8 mouse cellular contexts compared by ENCODE assay signal in genomic region chr5:137747326-137747961, GRCm38 (mm10). TPM values are rescaled to one million over a fixed set of nuclear protein-coding genes. Genes with fewer than 3 reads are reported as not detected.
DNase-seq lines count a peak whose midpoint lies in the region; ATAC-seq and TF ChIP-seq lines count a peak whose summit lies in the region.

No protein-coding gene starts in this region.

- 1% methylated on average over 26 of the region's 26 CpGs for WGBS in heart, embryonic 15.5 days
- under 1% methylated on average over 26 of the region's 26 CpGs for WGBS in stomach, postnatal 0 days

- peak overlapping the region; percentile 98 for H3K27ac ChIP-seq in heart, embryonic 15.5 days
- peak overlapping the region; percentile 99 for H3K27ac ChIP-seq in stomach, postnatal 0 days (replicated peaks)

- peak; percentile 40 for TF ChIP-seq CTCF in stomach, postnatal 0 days (IDR thresholded peaks at IDR 0.05; ENCODE audit: low read depth)

- ATAC-seq in heart, embryonic 15.5 days (replicated peaks; ENCODE audit: insufficient number of reproducible peaks, insufficient read depth, low FRiP score, low read depth), result no peak
- ATAC-seq in megakaryocyte-erythroid progenitor cell, adult 5-6 weeks (replicated peaks; ENCODE audit: low FRiP score, low TSS enrichment, poor library complexity, severe bottlenecking), result peak; percentile 12
- no peak for ATAC-seq in stomach, postnatal 0 days (ENCODE audit: low FRiP score, low TSS enrichment)

- peak; percentile 83 for DNase-seq in A20 (ENCODE audit: low read depth, low spot score)
- DNase-seq in Muller cell, postnatal 12 days (ENCODE audit: inconsistent ontology term), result peak; percentile 42
- peak; percentile 44 for DNase-seq in embryo, embryonic 11 days
- DNase-seq in kidney, postnatal 4 days, result peak; percentile 58 to 65
- DNase-seq in stomach, postnatal 0 days (ENCODE audit: low spot score), result peak; percentile 50
- DNase-seq in right cerebral cortex, postnatal 36 days (ENCODE audit: low spot score in 2 of 2), result no peak

- H3K36me3 ChIP-seq in heart, embryonic 15.5 days, result peaks cover 10% of the 10 kb centered on the region; the same call in 1 of the 2 replicates
- peaks cover 10% of the 10 kb centered on the region; the same call in 1 of the 2 replicates for H3K36me3 ChIP-seq in stomach, postnatal 0 days (ENCODE audit: control insufficient read depth, insufficient read depth, low read length)

- no peaks in the 10 kb centered on the region for H3K9me3 ChIP-seq in heart, embryonic 15.5 days (replicated peaks)
- no peaks in the 10 kb centered on the region for H3K9me3 ChIP-seq in stomach, postnatal 0 days (ENCODE audit: control insufficient read depth, low read length)

- H3K9ac ChIP-seq in heart, embryonic 15.5 days, result peak overlapping the region; percentile 91
- H3K9ac ChIP-seq in stomach, postnatal 0 days (ENCODE audit: low read length), result peak overlapping the region; percentile 94

- H3K4me3 ChIP-seq in heart, embryonic 15.5 days, result peak overlapping the region; percentile 83
- peak overlapping the region; percentile 75 for H3K4me3 ChIP-seq in stomach, postnatal 0 days (ENCODE audit: low read depth, low read length)

- TF ChIP-seq EP300 in stomach, postnatal 0 days (optimal IDR thresholded peaks at IDR 0.05), result no peak

- H3K4me1 ChIP-seq in heart, embryonic 15.5 days (replicated peaks), result peaks cover 46% of the 10 kb centered on the region
- peaks cover 3% of the 10 kb centered on the region; the same call in 1 of the 2 replicates for H3K4me1 ChIP-seq in stomach, postnatal 0 days (replicated peaks; ENCODE audit: control insufficient read depth, insufficient read depth)

- peak overlapping the region; percentile 98 for H3K4me2 ChIP-seq in heart, embryonic 15.5 days
- H3K4me2 ChIP-seq in stomach, postnatal 0 days (replicated peaks; ENCODE audit: low read depth), result peak overlapping the region; percentile 99

- H3K27me3 ChIP-seq in heart, embryonic 15.5 days, result no peaks in the 10 kb centered on the region
- no peaks in the 10 kb centered on the region for H3K27me3 ChIP-seq in stomach, postnatal 0 days (ENCODE audit: control insufficient read depth, insufficient read depth, low read length)

RNA-seq across cellular contexts. Expression of gene Tsc22d4, which starts 1.9 kb away (rescaled TPM):
- 130 and 164 TPM in 2 replicates for polyA plus RNA-seq in heart, embryonic 15.5 days (2015; fragmentation: Nextera tagmentation; extraction: Ambion mirVana)
- 45.4 and 55.2 TPM in 2 replicates for total RNA-seq in megakaryocyte-erythroid progenitor cell, adult 5-6 weeks (2014; fragmentation: Nextera tagmentation)
- total RNA-seq in megakaryocyte-erythroid progenitor cell, adult 5-6 weeks (2017), result 43.0 and 66.3 TPM in 2 replicates
- 100 and 110 TPM in 2 replicates for polyA plus RNA-seq in stomach, postnatal 0 days (2015; fragmentation: Nextera tagmentation; extraction: Ambion mirVana)

RNA-seq across cellular contexts. Expression of gene Nyap1, which starts 6.0 kb away (rescaled TPM):
- 1.2 and 1.6 TPM in 2 replicates for polyA plus RNA-seq in heart, embryonic 15.5 days (2015; fragmentation: Nextera tagmentation; extraction: Ambion mirVana)
- total RNA-seq in megakaryocyte-erythroid progenitor cell, adult 5-6 weeks (2014; fragmentation: Nextera tagmentation), result 0.57 TPM in 1 of 2 replicates, not detected in the other
- total RNA-seq in megakaryocyte-erythroid progenitor cell, adult 5-6 weeks (2017), result not detected in 2 replicates
- 1.0 TPM in 2 replicates for polyA plus RNA-seq in stomach, postnatal 0 days (2015; fragmentation: Nextera tagmentation; extraction: Ambion mirVana)

RNA-seq across cellular contexts. Expression of gene Ppp1r35, which starts 31.2 kb away (rescaled TPM):
- polyA plus RNA-seq in heart, embryonic 15.5 days (2015; fragmentation: Nextera tagmentation; extraction: Ambion mirVana), result 21.1 and 25.5 TPM in 2 replicates
- total RNA-seq in megakaryocyte-erythroid progenitor cell, adult 5-6 weeks (2014; fragmentation: Nextera tagmentation), result 40.6 and 60.7 TPM in 2 replicates
- 30.0 and 60.2 TPM in 2 replicates for total RNA-seq in megakaryocyte-erythroid progenitor cell, adult 5-6 weeks (2017)
- polyA plus RNA-seq in stomach, postnatal 0 days (2015; fragmentation: Nextera tagmentation; extraction: Ambion mirVana), result 16.8 and 17.2 TPM in 2 replicates

RNA-seq across cellular contexts. Expression of gene Mepce, which starts 40.0 kb away (rescaled TPM):
- polyA plus RNA-seq in heart, embryonic 15.5 days (2015; fragmentation: Nextera tagmentation; extraction: Ambion mirVana), result 5.3 and 7.6 TPM in 2 replicates
- total RNA-seq in megakaryocyte-erythroid progenitor cell, adult 5-6 weeks (2014; fragmentation: Nextera tagmentation), result 59.2 and 84.0 TPM in 2 replicates
- 22.0 and 26.7 TPM in 2 replicates for total RNA-seq in megakaryocyte-erythroid progenitor cell, adult 5-6 weeks (2017)
- polyA plus RNA-seq in stomach, postnatal 0 days (2015; fragmentation: Nextera tagmentation; extraction: Ambion mirVana), result 5.8 and 6.8 TPM in 2 replicates

RNA-seq across cellular contexts. Expression of gene Zcwpw1, which starts 40.2 kb away (rescaled TPM):
- 7.8 and 11.4 TPM in 2 replicates for polyA plus RNA-seq in heart, embryonic 15.5 days (2015; fragmentation: Nextera tagmentation; extraction: Ambion mirVana)
- total RNA-seq in megakaryocyte-erythroid progenitor cell, adult 5-6 weeks (2014; fragmentation: Nextera tagmentation), result 4.2 and 5.5 TPM in 2 replicates
- 7.8 and 18.7 TPM in 2 replicates for total RNA-seq in megakaryocyte-erythroid progenitor cell, adult 5-6 weeks (2017)
- polyA plus RNA-seq in stomach, postnatal 0 days (2015; fragmentation: Nextera tagmentation; extraction: Ambion mirVana), result 2.6 and 2.7 TPM in 2 replicates

Comparison
In these comparisons a context has a peak if more than half of its experiments do, and no peak if none do; other contexts are left out.
1. DNase-seq: peak in A20 (single experiment), Muller cell, postnatal 12 days (single experiment), embryo, embryonic 11 days (single experiment), kidney, postnatal 4 days (2 of 2) and stomach, postnatal 0 days (single experiment); none in right cerebral cortex, postnatal 36 days (0 of 2).